Mouse (Mus musculus) neural tube, embryonic 11.5 days (tissue): ENCODE results near the gene Glmn. TPM values are rescaled to one million over a fixed set of nuclear protein-coding genes. Genes with fewer than 3 reads are reported as not detected.

ENCODE experiments used
- ATAC-seq: fragments of 200-750 bp; cut with Nextera tagmentation; 2 replicates; pipeline ENCODE4 v1.8.0; 2017; ENCODE audit warnings: moderate number of reproducible peaks, mild to moderate bottlenecking, moderate TSS enrichment, moderate library complexity; ENCODE audit not compliant: insufficient read depth, low FRiP score, low TSS enrichment
- DNase-seq: peaks from one replicate; pipeline ENCODE4 v3.0.0-alpha.2; 2015; ENCODE audit warnings: low spot score
- H3K27ac ChIP-seq: fragments of 300-500 bp; sonication (generic); 2 replicates; pipeline ENCODE4 v1.5.1; 2014; ENCODE audit warnings: low read depth, mild to moderate bottlenecking, low read length
- H3K27me3 ChIP-seq: fragments of 300-500 bp; sonication (generic); 2 replicates; pipeline ENCODE4 v1.6.1; 2014; ENCODE audit warnings: mild to moderate bottlenecking, low read length, mixed read lengths; ENCODE audit not compliant: control insufficient read depth, insufficient read depth
- H3K36me3 ChIP-seq: fragments of 300-500 bp; sonication (generic); 2 replicates; pipeline ENCODE4 v1.6.1; 2014; ENCODE audit warnings: mild to moderate bottlenecking, low read length, moderate library complexity, mixed read lengths; ENCODE audit not compliant: control insufficient read depth, insufficient read depth
- H3K4me1 ChIP-seq: fragments of 300-500 bp; sonication (generic); 2 replicates; pipeline ENCODE4 v1.6.1; 2014; ENCODE audit warnings: low read length, mixed read lengths; ENCODE audit not compliant: control insufficient read depth, insufficient read depth
- H3K4me2 ChIP-seq: fragments of 300-500 bp; sonication (generic); 2 replicates; pipeline ENCODE4 v1.6.1; 2014; ENCODE audit warnings: low read depth, mild to moderate bottlenecking, moderate library complexity
- H3K4me3 ChIP-seq: fragments of 300-500 bp; sonication (generic); 2 replicates; pipeline ENCODE4 v1.5.1; 2014; ENCODE audit warnings: low read depth, low read length
- H3K9ac ChIP-seq: fragments of 300-500 bp; sonication (generic); 2 replicates; pipeline ENCODE4 v1.6.1; 2014; ENCODE audit warnings: mild to moderate bottlenecking, low read length
- H3K9me3 ChIP-seq: fragments of 300-500 bp; sonication (generic); 2 replicates; pipeline ENCODE4 v1.6.1; 2016; ENCODE audit warnings: low read length; ENCODE audit not compliant: control insufficient read depth
- WGBS: fragments of 180-500 bp; shearing (Covaris S2); extraction: QIAGEN DNeasy Blood & Tissue Kit; methylation state at CpG from one replicate; pipeline ENCODE4 v1.1.7; 2014; 5-methylcytosine and 5-hydroxymethylcytosine counted together
- polyA plus RNA-seq: library from polyadenylated mRNA; unstranded; fragments of >200 nt; fragmentation: Nextera tagmentation; extraction: Ambion mirVana; gene quantifications from 2 replicates; pipeline ENCODE4 v1.2.1, GENCODE M21; 2014

Gene Glmn
- polyA plus RNA-seq, 1 experiment from 2014 or later, result 30.3 TPM

DNA sequence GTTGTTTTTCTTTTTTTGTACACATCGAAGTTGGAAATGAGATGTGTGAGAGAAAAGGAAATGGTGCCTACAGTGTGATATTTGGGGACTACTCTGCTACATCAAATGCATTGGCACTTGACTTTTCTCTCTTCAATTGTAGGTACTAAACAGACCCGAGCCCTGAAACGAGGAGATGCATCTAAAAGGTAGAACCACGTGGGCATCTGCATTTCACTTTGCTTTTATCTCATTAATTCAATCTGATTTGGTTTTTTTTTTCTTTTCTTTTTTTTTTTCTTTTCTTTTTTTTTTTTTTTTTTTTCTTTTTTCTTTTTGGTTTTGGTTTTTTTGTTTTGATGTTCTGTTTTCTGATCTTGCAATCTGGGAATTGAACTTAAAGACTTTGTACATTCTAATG is 692 bp upstream of the Glmn start:
- no peaks in the 10 kb centered on the region for H3K36me3 ChIP-seq

DNA sequence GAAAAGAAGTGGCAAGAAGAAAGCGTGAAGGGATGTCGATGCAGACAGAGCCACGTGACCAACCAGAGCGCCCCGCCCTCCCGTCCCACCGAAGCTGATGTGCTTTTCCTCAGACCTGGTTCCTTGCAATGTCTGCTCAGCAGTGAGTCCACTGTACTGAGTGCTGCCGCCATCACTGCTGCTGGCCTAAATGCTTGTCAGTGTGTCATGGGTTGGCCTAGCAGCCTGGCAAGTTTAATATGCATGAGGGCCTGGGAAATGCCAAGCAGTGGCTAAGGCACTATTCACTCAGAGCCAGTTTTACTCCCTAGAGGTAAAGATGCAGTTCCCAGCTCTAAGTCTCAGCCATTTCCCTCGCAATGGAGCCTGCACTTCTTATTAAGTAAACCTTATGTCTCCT is 28.5 kb downstream of the Glmn start:
- no peaks in the 10 kb centered on the region for H3K27me3 ChIP-seq
- 98% methylated on average over 9 of the region's 9 CpGs for WGBS
- H3K36me3 ChIP-seq, result peaks cover 2% of the 10 kb centered on the region; the same call in 1 of the 2 replicates

More for the DNA sequence above, 692 bp upstream of the Glmn start:
- ATAC-seq (no peak), DNase-seq (no peak)
- Histone ChIP-seq H3K4me3 (peak overlapping the region; percentile 67), H3K27ac (no peak overlapping the region), H3K4me1 (no peaks in the 10 kb centered on the region), H3K9me3 (no peaks in the 10 kb centered on the region), H3K4me2 (peak overlapping the region; percentile 63), H3K9ac (no peak overlapping the region; the same call in 1 of the 2 replicates), H3K27me3 (no peaks in the 10 kb centered on the region)
- WGBS, result 20% methylated on average over 4 of the region's 4 CpGs

DNA sequence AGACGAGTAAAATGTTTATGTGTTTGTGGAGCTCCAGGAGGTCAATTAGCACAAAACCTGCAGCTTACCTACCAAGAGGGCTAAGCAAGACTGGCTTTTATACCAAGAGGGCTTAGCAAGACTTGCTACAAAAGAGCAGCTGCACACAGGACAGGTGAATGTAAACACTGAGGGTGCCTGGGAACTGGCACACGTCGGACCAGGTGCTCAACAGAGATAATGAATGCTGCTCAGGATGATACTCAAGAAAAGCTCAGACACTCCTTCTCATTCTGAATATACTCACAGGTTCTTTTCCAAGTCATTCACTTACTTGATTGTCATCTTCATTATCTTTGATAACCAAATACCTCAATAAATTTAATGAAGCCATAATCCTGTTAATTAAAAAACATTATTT is 40.7 kb downstream of the Glmn start:
- Histone ChIP-seq H3K9me3 (no peaks in the 10 kb centered on the region), H3K4me1 (no peaks in the 10 kb centered on the region), H3K36me3 (peaks cover 2% of the 10 kb centered on the region; the same call in 1 of the 2 replicates), H3K27ac (no peak overlapping the region), H3K27me3 (no peaks in the 10 kb centered on the region), H3K4me3 (no peak overlapping the region), H3K9ac (no peak overlapping the region), H3K4me2 (no peak overlapping the region)
- ATAC-seq, result no peak
- no peak for DNase-seq
- 89% methylated on average over 3 of the region's 3 CpGs for WGBS

More for the DNA sequence above, 28.5 kb downstream of the Glmn start:
- H3K4me3 ChIP-seq, result no peak overlapping the region
- no peaks in the 10 kb centered on the region for H3K4me1 ChIP-seq
- no peak overlapping the region for H3K27ac ChIP-seq
- H3K9me3 ChIP-seq, result no peaks in the 10 kb centered on the region; the same call in 1 of the 2 replicates
- ATAC-seq (no peak), DNase-seq (no peak)
- no peak overlapping the region for H3K4me2 ChIP-seq
- no peak overlapping the region for H3K9ac ChIP-seq

DNA sequence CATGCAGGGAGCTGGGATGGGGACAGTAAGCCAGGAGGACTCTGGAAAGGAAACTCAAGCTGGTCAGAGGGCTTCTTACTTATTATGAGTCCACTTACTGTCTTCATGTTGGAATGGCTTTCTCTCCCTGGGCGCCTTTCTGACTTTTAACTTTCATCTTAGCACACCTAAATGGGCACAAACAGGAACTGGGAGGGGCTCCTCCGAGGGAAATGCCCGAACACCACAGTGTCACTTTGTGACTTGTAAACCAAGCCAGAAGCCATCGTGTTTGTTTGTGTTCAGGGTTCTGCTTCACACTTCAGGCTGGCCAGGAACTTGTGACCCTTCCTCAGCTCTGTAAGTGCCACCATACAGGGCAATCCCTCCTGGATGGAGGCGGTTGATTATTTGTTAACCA is 43.4 kb downstream of the Glmn start:
- no peaks in the 10 kb centered on the region for H3K27me3 ChIP-seq
- H3K4me2 ChIP-seq, result no peak overlapping the region
- no peaks in the 10 kb centered on the region for H3K4me1 ChIP-seq
- no peak overlapping the region for H3K27ac ChIP-seq
- H3K9ac ChIP-seq, result no peak overlapping the region
- DNase-seq (no peak), ATAC-seq (no peak)
- no peak overlapping the region for H3K4me3 ChIP-seq
- H3K36me3 ChIP-seq, result peaks cover 1% of the 10 kb centered on the region
- WGBS, result 78% methylated on average over 5 of the region's 5 CpGs
- H3K9me3 ChIP-seq, result no peaks in the 10 kb centered on the region

- no peaks in the 10 kb centered on the region for H3K9me3 ChIP-seq
- H3K4me3 ChIP-seq, result no peak overlapping the region
Measured at GRCm38 (mm10) chr5:107548444-107548843, 49.2 kb downstream of the Glmn start.

GRCm38 (mm10) chr5:107547955-107548354 is 49.7 kb downstream of the Glmn start:
- DNase-seq (no peak), ATAC-seq (no peak)
- 92% methylated on average over 3 of the region's 3 CpGs for WGBS
- Histone ChIP-seq H3K4me3 (no peak overlapping the region), H3K27me3 (no peaks in the 10 kb centered on the region), H3K9me3 (no peaks in the 10 kb centered on the region), H3K9ac (no peak overlapping the region), H3K36me3 (no peaks in the 10 kb centered on the region; the same call in 1 of the 2 replicates), H3K4me1 (no peaks in the 10 kb centered on the region), H3K4me2 (no peak overlapping the region), H3K27ac (no peak overlapping the region)

More at GRCm38 (mm10) chr5:107548444-107548843, 49.2 kb downstream of the Glmn start:
- ATAC-seq, result no peak
- no peak overlapping the region for H3K9ac ChIP-seq
- DNase-seq, result no peak
- no peak overlapping the region for H3K27ac ChIP-seq
- no peaks in the 10 kb centered on the region for H3K4me1 ChIP-seq
- H3K27me3 ChIP-seq, result no peaks in the 10 kb centered on the region
- no peaks in the 10 kb centered on the region; the same call in 1 of the 2 replicates for H3K36me3 ChIP-seq
- H3K4me2 ChIP-seq, result no peak overlapping the region
- 90% methylated on average over 3 of the region's 3 CpGs for WGBS

DNA sequence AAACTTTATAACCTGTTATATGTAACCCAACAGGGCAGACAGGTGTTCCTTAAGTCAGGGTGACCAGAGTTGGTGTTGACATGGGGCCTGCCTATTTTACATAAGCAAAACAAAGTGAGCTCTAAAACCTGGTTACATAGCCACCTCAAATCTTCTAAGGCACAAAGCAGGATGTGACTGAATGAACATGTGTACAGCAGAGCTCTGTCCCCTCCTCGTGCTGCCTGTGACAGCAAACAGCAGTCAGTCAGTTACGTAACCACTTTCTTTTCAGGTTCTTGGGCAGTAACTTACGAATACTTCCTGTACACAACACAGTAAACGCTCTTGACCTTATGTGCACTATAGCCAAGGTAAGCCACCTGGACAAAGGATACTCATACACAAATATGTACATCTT is 51.8 kb downstream of the Glmn start:
- H3K4me3 ChIP-seq, result no peak overlapping the region
- no peak overlapping the region for H3K4me2 ChIP-seq
- no peak overlapping the region for H3K9ac ChIP-seq
- DNase-seq (no peak), ATAC-seq (no peak)
- WGBS, result 85% methylated on average over 4 of the region's 4 CpGs
- H3K27ac ChIP-seq, result no peak overlapping the region
- no peaks in the 10 kb centered on the region for H3K27me3 ChIP-seq
- H3K4me1 ChIP-seq, result no peaks in the 10 kb centered on the region
- H3K9me3 ChIP-seq, result no peaks in the 10 kb centered on the region
- H3K36me3 ChIP-seq, result no peaks in the 10 kb centered on the region; the same call in 1 of the 2 replicates

GRCm38 (mm10) chr5:107541696-107542095 is 56.0 kb downstream of the Glmn start:
- Histone ChIP-seq H3K4me2 (no peak overlapping the region), H3K36me3 (no peaks in the 10 kb centered on the region), H3K4me3 (no peak overlapping the region), H3K27me3 (no peaks in the 10 kb centered on the region), H3K27ac (no peak overlapping the region), H3K4me1 (no peaks in the 10 kb centered on the region), H3K9me3 (no peaks in the 10 kb centered on the region), H3K9ac (no peak overlapping the region)
- DNase-seq (no peak), ATAC-seq (no peak)
- 36% methylated on average over 7 of the region's 7 CpGs for WGBS

GRCm38 (mm10) chr5:107534581-107534980 is 63.1 kb downstream of the Glmn start, which contains the start of gene 1700028K03Rik:
TSS of gene 1700028K03Rik (plus strand) at chr5:107534709.
- WGBS, result 74% methylated on average over 15 of the region's 15 CpGs
- Histone ChIP-seq H3K9me3 (no peaks in the 10 kb centered on the region), H3K36me3 (no peaks in the 10 kb centered on the region)

More at GRCm38 (mm10) chr5:107534581-107534980, 63.1 kb downstream of the Glmn start, which contains the start of gene 1700028K03Rik:
- no peak within 1 kb of the TSS for H3K9ac ChIP-seq
- H3K4me3 ChIP-seq, result no peak within 1 kb of the TSS
- no peaks in the 10 kb centered on the region for H3K4me1 ChIP-seq
- ATAC-seq (no peak), DNase-seq (no peak)
- no peak within 1 kb of the TSS for H3K4me2 ChIP-seq
- no peaks in the 10 kb centered on the region for H3K27me3 ChIP-seq
- no peak within 1 kb of the TSS for H3K27ac ChIP-seq
